Mouse (Mus musculus): ENCODE data around the gene Plekhm3. TPM values are rescaled to one million over a fixed set of nuclear protein-coding genes. Genes with fewer than 3 reads are reported as not detected.
"Not testable (repeated sequence)": the region's sequence is repeated elsewhere in the genome, so short reads cannot be mapped to it uniquely, and the experiment has no call there.

The Plekhm3 gene
- 10.9 and 11.1 TPM in 2 replicates for polyA plus RNA-seq (2015; fragmentation: Nextera tagmentation; extraction: Ambion mirVana)

- H3K9me3 ChIP-seq = peaks cover 5% of the 10 kb centered on the region; the same call in 1 of the 2 replicates
- peak; percentile 94 for ATAC-seq (ENCODE audit: low FRiP score)
- H3K27me3 ChIP-seq = no peaks in the 10 kb centered on the region
- peak within 1 kb of the TSS; percentile 54 for H3K4me2 ChIP-seq
- peak within 1 kb of the TSS; percentile 91 for H3K27ac ChIP-seq
- no peaks in the 10 kb centered on the region for H3K36me3 ChIP-seq
- under 1% methylated on average over 43 of the region's 43 CpGs for WGBS
- H3K9ac ChIP-seq = peak within 1 kb of the TSS; percentile 92
- peak within 1 kb of the TSS; percentile 79 for H3K4me3 ChIP-seq
- 0 out of 2 replicates have a peak, but pooled peaks cover 2% of the 10 kb centered on the region for H3K4me1 ChIP-seq (replicated peaks)
These were observed at the start of gene Plekhm3 for GRCm38 (mm10) chr1:64956479-64956961. TSS of gene Plekhm3 (minus strand) at chr1:64956824.

GRCm38 (mm10) chr1:65005575-65005974, 49.0 kb upstream of the Plekhm3 start:
- 91% methylated on average over 6 of the region's 6 CpGs for WGBS
- H3K4me1 ChIP-seq (replicated peaks) = no peaks in the 10 kb centered on the region
- ATAC-seq (ENCODE audit: low FRiP score) = no peak

GRCm38 (mm10) chr1:65004526-65004925, 47.9 kb upstream of the Plekhm3 start:
- Histone ChIP-seq H3K27ac (no peak overlapping the region), H3K27me3 (no peaks in the 10 kb centered on the region), H3K4me1 (replicated peaks) (no peaks in the 10 kb centered on the region), H3K4me2 (no peak overlapping the region), H3K4me3 (no peak overlapping the region), H3K36me3 (no peaks in the 10 kb centered on the region), H3K9me3 (no peaks in the 10 kb centered on the region), H3K9ac (no peak overlapping the region)
- 83% methylated on average over 4 of the region's 4 CpGs for WGBS
- ATAC-seq (ENCODE audit: low FRiP score) = no peak

More at GRCm38 (mm10) chr1:65005575-65005974, 49.0 kb upstream of the Plekhm3 start:
- no peak overlapping the region for H3K9ac ChIP-seq
- no peak overlapping the region for H3K4me3 ChIP-seq
- H3K9me3 ChIP-seq = no peaks in the 10 kb centered on the region
- no peaks in the 10 kb centered on the region for H3K27me3 ChIP-seq
- H3K27ac ChIP-seq = no peak overlapping the region
- no peaks in the 10 kb centered on the region for H3K36me3 ChIP-seq
- no peak overlapping the region for H3K4me2 ChIP-seq

GRCm38 (mm10) chr1:64993206-64993605, 36.6 kb upstream of the Plekhm3 start:
- Histone ChIP-seq H3K27ac (no peak overlapping the region), H3K9ac (no peak overlapping the region), H3K4me3 (no peak overlapping the region), H3K4me2 (no peak overlapping the region), H3K9me3 (no peaks in the 10 kb centered on the region), H3K4me1 (replicated peaks) (no peaks in the 10 kb centered on the region), H3K27me3 (no peaks in the 10 kb centered on the region), H3K36me3 (no peaks in the 10 kb centered on the region)
- no peak for ATAC-seq (ENCODE audit: low FRiP score)
- WGBS = 78% methylated on average over 4 of the region's 4 CpGs

GRCm38 (mm10) chr1:64988176-64988575, 31.6 kb upstream of the Plekhm3 start:
- ATAC-seq (ENCODE audit: low FRiP score) = no peak
- no peak overlapping the region for H3K4me3 ChIP-seq
- H3K4me2 ChIP-seq = no peak overlapping the region

GRCm38 (mm10) chr1:64986120-64986519, 29.5 kb upstream of the Plekhm3 start:
- no peak overlapping the region for H3K4me3 ChIP-seq
- H3K27ac ChIP-seq = no peak overlapping the region
- no peak overlapping the region for H3K9ac ChIP-seq
- no peaks in the 10 kb centered on the region for H3K27me3 ChIP-seq
- no peaks in the 10 kb centered on the region for H3K4me1 ChIP-seq (replicated peaks)
- H3K36me3 ChIP-seq = no peaks in the 10 kb centered on the region
- H3K9me3 ChIP-seq = no peaks in the 10 kb centered on the region
- no peak for ATAC-seq (ENCODE audit: low FRiP score)
- H3K4me2 ChIP-seq = no peak overlapping the region
- 43% methylated on average over 7 of the region's 7 CpGs for WGBS

More at GRCm38 (mm10) chr1:64988176-64988575, 31.6 kb upstream of the Plekhm3 start:
- Histone ChIP-seq H3K36me3 (no peaks in the 10 kb centered on the region), H3K4me1 (replicated peaks) (no peaks in the 10 kb centered on the region), H3K27me3 (no peaks in the 10 kb centered on the region), H3K27ac (no peak overlapping the region), H3K9ac (no peak overlapping the region), H3K9me3 (no peaks in the 10 kb centered on the region)

GRCm38 (mm10) chr1:64983247-64983646, 26.6 kb upstream of the Plekhm3 start:
- WGBS = 83% methylated on average over 3 of the region's 3 CpGs

GRCm38 (mm10) chr1:64978321-64978799, 21.7 kb upstream of the Plekhm3 start:
- Histone ChIP-seq H3K27me3 (no peaks in the 10 kb centered on the region), H3K4me2 (no peak overlapping the region), H3K36me3 (no peaks in the 10 kb centered on the region), H3K27ac (peak overlapping the region; percentile 52; the same call in 1 of the 2 replicates), H3K9me3 (no peaks in the 10 kb centered on the region), H3K4me1 (replicated peaks) (peaks cover 19% of the 10 kb centered on the region), H3K9ac (no peak overlapping the region), H3K4me3 (no peak overlapping the region)
- 63% methylated on average over 7 of the region's 7 CpGs for WGBS
- peak; percentile 83 for ATAC-seq (ENCODE audit: low FRiP score)

More at GRCm38 (mm10) chr1:64983247-64983646, 26.6 kb upstream of the Plekhm3 start:
- no peaks in the 10 kb centered on the region for H3K27me3 ChIP-seq
- no peak overlapping the region for H3K4me2 ChIP-seq
- H3K27ac ChIP-seq = no peak overlapping the region
- H3K9me3 ChIP-seq = no peaks in the 10 kb centered on the region
- no peak overlapping the region for H3K9ac ChIP-seq
- no peak for ATAC-seq (ENCODE audit: low FRiP score)
- H3K36me3 ChIP-seq = no peaks in the 10 kb centered on the region
- no peak overlapping the region for H3K4me3 ChIP-seq
- H3K4me1 ChIP-seq (replicated peaks) = peaks cover 5% of the 10 kb centered on the region

- ATAC-seq (ENCODE audit: low FRiP score) = peak; percentile 72; the same call in 1 of the 2 replicates
- H3K4me3 ChIP-seq = no peak overlapping the region
- H3K36me3 ChIP-seq = no peaks in the 10 kb centered on the region
- 12% methylated on average over 7 of the region's 7 CpGs for WGBS
- H3K27ac ChIP-seq = no peak overlapping the region
- no peaks in the 10 kb centered on the region for H3K27me3 ChIP-seq
- H3K9me3 ChIP-seq = no peaks in the 10 kb centered on the region
- no peak overlapping the region for H3K9ac ChIP-seq
- no peak overlapping the region for H3K4me2 ChIP-seq
- peaks cover 19% of the 10 kb centered on the region for H3K4me1 ChIP-seq (replicated peaks)
These were observed 18.7 kb upstream of the Plekhm3 start for GRCm38 (mm10) chr1:64975346-64975745.

GRCm38 (mm10) chr1:64970685-64971084, 14.1 kb upstream of the Plekhm3 start:
- ATAC-seq (ENCODE audit: low FRiP score) = no peak
- 76% methylated on average over 5 of the region's 5 CpGs for WGBS

GRCm38 (mm10) chr1:64957021-64957489, 431 bp upstream of the Plekhm3 start:
- H3K27ac ChIP-seq = peak overlapping the region; percentile 91
- no peaks in the 10 kb centered on the region for H3K27me3 ChIP-seq
- H3K4me3 ChIP-seq = peak overlapping the region; percentile 79
- 0 out of 2 replicates have a peak, but pooled peaks cover 2% of the 10 kb centered on the region for H3K4me1 ChIP-seq (replicated peaks)
- ATAC-seq (ENCODE audit: low FRiP score) = peak; percentile 73
- peaks cover 5% of the 10 kb centered on the region; the same call in 1 of the 2 replicates for H3K9me3 ChIP-seq
- peak overlapping the region; percentile 92 for H3K9ac ChIP-seq
- 53% methylated on average over 8 of the region's 8 CpGs for WGBS
- peak overlapping the region; percentile 54 for H3K4me2 ChIP-seq
- no peaks in the 10 kb centered on the region for H3K36me3 ChIP-seq

More at GRCm38 (mm10) chr1:64970685-64971084, 14.1 kb upstream of the Plekhm3 start:
- H3K27me3 ChIP-seq = no peaks in the 10 kb centered on the region
- H3K27ac ChIP-seq = no peak overlapping the region
- no peaks in the 10 kb centered on the region for H3K36me3 ChIP-seq
- peaks cover 7% of the 10 kb centered on the region for H3K4me1 ChIP-seq (replicated peaks)
- no peak overlapping the region for H3K4me2 ChIP-seq
- no peak overlapping the region for H3K4me3 ChIP-seq
- no peaks in the 10 kb centered on the region for H3K9me3 ChIP-seq
- no peak overlapping the region for H3K9ac ChIP-seq

- ATAC-seq (ENCODE audit: low FRiP score); H3K36me3 ChIP-seq; H3K9me3 ChIP-seq; H3K9ac ChIP-seq; H3K4me1 ChIP-seq (replicated peaks); H3K27ac ChIP-seq; H3K4me2 ChIP-seq; H3K27me3 ChIP-seq; H3K4me3 ChIP-seq: not testable (repeated sequence)
- WGBS = 84% methylated on average over 7 of the region's 7 CpGs
These were observed 1.8 kb downstream of the Plekhm3 start for GRCm38 (mm10) chr1:64954786-64955185.

GRCm38 (mm10) chr1:64950271-64950670, 6.4 kb downstream of the Plekhm3 start:
- no peak for ATAC-seq (ENCODE audit: low FRiP score)
- H3K27me3 ChIP-seq = no peaks in the 10 kb centered on the region
- 94% methylated on average over 3 of the region's 3 CpGs for WGBS

More at GRCm38 (mm10) chr1:64950271-64950670, 6.4 kb downstream of the Plekhm3 start:
- no peak overlapping the region for H3K27ac ChIP-seq
- H3K4me2 ChIP-seq = no peak overlapping the region
- H3K36me3 ChIP-seq = no peaks in the 10 kb centered on the region
- no peak overlapping the region for H3K4me3 ChIP-seq
- H3K4me1 ChIP-seq (replicated peaks) = peaks cover 4% of the 10 kb centered on the region; the same call in 1 of the 2 replicates
- H3K9ac ChIP-seq = no peak overlapping the region
- no peaks in the 10 kb centered on the region for H3K9me3 ChIP-seq
